Mouse (Mus musculus) cerebellum, adult 9-10 months (tissue): Measurements from ENCODE around the gene Trim47.

Source experiments
- DNase-seq: peaks from one replicate; pipeline ENCODE4 v3.0.0; 2022

Trim47 gene

DNA sequence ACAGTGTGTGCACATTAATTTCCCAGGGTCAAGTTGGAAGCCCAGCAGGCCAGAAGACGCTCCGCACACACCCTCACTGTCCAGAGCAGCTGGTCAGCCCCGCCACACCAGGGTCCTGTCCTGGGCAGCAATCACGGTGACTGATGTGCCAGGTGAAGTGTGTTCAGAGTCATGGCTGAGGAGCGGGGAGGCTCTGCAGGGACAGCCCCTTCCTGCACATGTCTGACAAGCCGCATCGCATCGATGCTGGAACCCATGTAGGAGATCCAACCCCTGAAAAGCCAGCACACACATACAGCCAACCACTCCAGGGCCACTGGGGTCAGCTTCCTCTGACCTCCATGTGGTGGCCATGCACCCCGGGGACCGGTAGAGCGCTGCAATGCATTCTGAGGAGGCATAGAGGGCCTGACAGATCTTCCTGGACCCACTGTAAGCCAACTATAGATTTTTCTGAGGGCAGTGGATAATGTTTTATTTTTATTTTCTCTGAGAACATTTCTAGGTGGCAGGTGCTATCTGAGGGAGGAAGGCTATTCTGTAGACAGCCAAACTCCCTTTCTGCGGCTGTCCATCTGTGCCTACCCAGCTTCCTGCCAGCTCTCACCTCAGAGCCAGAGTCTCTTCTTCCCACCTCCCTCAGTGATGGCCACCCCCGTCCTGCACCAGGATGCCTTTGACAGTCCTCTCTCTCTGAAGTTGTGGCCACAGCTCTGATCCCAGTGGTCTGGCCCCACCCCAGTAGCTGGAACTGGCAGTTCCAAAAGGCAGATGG lies 65.2 kb downstream of the Trim47 start:
- DNase-seq, result peak; percentile 92

DNA sequence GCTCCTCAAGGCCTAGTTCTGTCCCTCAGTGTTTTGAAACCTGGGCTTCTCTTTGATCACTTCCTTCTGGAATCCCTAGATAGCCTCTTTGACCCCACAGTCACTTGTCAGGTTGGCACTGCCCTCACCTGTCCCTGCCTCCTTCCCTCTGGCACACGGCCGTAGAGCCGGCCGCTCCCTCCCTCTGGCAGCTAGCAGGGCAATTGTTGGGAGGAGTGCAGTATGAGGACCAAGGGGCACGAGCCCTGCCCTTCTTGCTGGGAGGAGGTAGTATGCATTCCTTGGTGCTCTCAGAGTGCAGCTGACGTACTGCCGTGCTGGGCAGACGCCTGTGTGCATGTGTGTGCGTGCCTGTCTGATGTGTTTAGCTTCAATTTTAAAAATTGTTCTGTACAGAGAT lies 66.4 kb downstream of the Trim47 start:
- peak; percentile 65 for DNase-seq

- peak; percentile 57 for DNase-seq
Measured at GRCm38 (mm10) chr11:116059691-116060025, 67.4 kb downstream of the Trim47 start.

GRCm38 (mm10) chr11:116058868-116059690 lies 67.9 kb downstream of the Trim47 start:
- DNase-seq, result peak; percentile 59

DNA sequence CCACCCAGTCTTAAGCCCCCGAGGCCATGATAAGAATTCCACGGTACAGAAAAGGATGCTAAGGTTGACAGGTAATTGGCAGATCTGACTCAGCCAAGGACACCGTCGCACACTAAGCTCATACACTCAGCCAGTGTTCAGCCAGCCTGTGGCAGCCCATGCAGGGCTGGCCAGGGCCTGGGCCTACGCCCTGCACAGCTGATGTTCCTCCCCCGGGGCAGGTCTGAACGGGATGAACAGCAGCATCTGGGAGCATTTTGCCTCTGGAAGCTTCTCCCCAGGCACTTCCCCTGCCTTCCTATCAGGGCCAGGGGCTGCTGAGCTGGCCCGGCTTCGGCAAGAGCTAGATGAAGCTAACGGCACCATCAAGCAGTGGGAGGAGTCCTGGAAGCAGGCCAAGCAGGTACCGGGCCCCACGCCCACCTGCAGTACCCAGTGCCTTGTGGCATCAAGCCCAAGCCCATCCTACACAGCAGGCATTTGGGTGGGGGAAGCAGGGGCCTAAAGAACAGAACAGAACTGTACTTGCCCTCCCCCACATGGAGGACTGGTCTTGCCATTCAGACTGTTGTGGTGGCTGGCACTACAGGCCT lies 68.9 kb downstream of the Trim47 start:
- peak; percentile 64 for DNase-seq

GRCm38 (mm10) chr11:116057237-116057881 lies 69.7 kb downstream of the Trim47 start:
- no peak for DNase-seq

DNA sequence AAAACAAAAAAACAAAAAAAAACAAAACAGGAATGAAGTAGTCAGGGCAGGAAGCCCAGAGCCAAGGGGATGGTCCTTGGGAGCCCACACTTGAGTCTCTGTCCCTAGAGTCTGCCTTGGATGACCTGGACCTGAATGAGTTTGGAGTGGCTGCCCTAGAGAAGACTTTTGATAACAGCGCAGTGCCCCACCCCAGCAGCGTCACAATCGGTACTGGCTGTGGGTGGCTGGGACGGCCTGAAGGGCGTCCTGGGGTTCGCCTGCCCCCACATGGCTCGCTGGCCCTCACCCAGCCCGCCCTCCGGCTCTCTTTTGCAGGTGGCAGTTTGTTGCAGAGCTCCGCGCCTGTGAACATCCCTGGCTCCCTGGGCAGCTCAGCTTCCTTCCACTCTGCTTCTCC lies 71.1 kb downstream of the Trim47 start:
- no peak for DNase-seq
